Mouse (Mus musculus) erythroblast, embryonic 14.5 days (primary cell): ENCODE measurements around the gene Mars2. TPM values are rescaled to one million over a fixed set of nuclear protein-coding genes. Genes with fewer than 3 reads are reported as not detected.

Experiments used
- H3K27me3 ChIP-seq: 2 replicates; pipeline ENCODE4 v1.6.1; 2012; ENCODE audit warnings: inconsistent platforms; ENCODE audit not compliant: control insufficient read depth
- H3K36me3 ChIP-seq: 2 replicates; pipeline ENCODE4 v1.6.1; 2012; ENCODE audit warnings: mild to moderate bottlenecking, inconsistent platforms; ENCODE audit not compliant: control insufficient read depth
- H3K4me1 ChIP-seq: 2 replicates; pipeline ENCODE4 v1.6.1; 2012; ENCODE audit warnings: inconsistent platforms; ENCODE audit not compliant: control insufficient read depth
- H3K4me3 ChIP-seq: replicated peaks from 2 replicates; pipeline ENCODE3; 2012; ENCODE audit warnings: moderate library complexity, mild to moderate bottlenecking, inconsistent platforms
- H3K9me3 ChIP-seq: 2 replicates; pipeline ENCODE4 v1.6.1; 2012; ENCODE audit warnings: low read length, inconsistent platforms, mixed read lengths; ENCODE audit not compliant: control insufficient read depth
- GATA1 ChIP-seq: IDR thresholded peaks from 2 replicates; pipeline ENCODE4 v1.6.1; 2012; ENCODE audit warnings: low read length, inconsistent platforms, mixed read lengths
- TAL1 ChIP-seq: IDR thresholded peaks from 3 replicates; pipeline ENCODE4 v1.6.1; 2012; ENCODE audit warnings: low read length, inconsistent platforms, mixed read lengths
- polyA plus RNA-seq: library from polyadenylated mRNA; stranded (reverse); fragments of >175 nt; gene quantifications from 2 replicates; pipeline ENCODE4 v1.2.3, GENCODE M21; 2012

Mars2 gene
- polyA plus RNA-seq, 1 experiment: 0.05 TPM

DNA sequence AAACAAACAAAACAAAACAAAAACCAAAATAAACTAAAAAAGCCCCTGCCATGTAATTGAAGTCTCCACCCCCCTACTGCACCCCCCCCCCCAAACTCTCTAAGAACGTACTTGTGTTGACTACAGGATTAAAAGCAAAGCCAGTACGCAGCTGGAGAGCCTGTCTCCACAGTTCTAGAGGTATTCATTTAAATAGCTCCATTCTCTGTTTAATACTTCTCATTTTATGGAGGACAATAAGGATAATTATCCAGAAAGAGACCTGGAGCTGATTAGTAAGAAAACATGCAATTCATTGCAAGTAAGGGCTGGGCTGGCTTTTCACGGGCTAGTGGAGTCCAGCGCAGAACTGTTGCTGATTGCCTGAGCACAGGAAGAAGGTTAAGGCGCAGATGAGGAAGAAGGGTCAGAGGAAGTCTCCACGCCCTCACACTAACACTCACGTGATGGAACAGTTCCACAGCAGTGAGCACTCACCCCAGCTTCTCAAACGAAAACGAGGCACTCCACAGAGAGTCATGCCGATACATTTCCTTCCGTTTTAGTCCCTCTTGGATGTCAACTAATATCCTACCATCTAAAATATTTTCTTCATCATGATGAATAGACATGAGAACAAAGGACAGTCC lies 21.7 kb upstream of the Mars2 start:
- TF ChIP-seq TAL1 (no peak), GATA1 (no peak)
- H3K9me3 ChIP-seq: no peaks in the 10 kb centered on the region
- H3K4me1 ChIP-seq: no peaks in the 10 kb centered on the region
- no peak overlapping the region for H3K4me3 ChIP-seq
- H3K27me3 ChIP-seq: no peaks in the 10 kb centered on the region
- no peaks in the 10 kb centered on the region for H3K36me3 ChIP-seq

DNA sequence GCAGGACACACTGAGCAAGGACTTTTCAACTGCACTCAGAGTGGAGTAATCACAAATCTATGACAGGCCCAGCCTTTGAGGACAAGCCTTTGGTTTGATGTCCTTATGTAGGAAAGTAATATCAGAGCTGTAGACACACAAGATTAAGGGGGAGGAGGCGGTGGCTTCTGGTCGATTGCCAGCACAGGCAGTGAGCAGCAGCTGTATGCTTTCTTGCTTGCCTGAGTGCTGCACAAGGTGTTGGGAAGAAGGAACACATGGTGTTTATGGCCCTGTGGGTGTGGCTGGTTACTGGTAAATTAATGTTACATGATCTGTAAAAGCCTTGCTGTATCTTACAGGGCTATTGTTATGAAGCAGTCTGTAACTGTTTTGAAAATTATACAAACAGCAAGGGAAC lies 19.8 kb upstream of the Mars2 start:
- Histone ChIP-seq H3K36me3 (no peaks in the 10 kb centered on the region), H3K4me1 (no peaks in the 10 kb centered on the region), H3K9me3 (no peaks in the 10 kb centered on the region), H3K4me3 (no peak overlapping the region), H3K27me3 (no peaks in the 10 kb centered on the region)
- TF ChIP-seq TAL1: no peak
- no peak for TF ChIP-seq GATA1

DNA sequence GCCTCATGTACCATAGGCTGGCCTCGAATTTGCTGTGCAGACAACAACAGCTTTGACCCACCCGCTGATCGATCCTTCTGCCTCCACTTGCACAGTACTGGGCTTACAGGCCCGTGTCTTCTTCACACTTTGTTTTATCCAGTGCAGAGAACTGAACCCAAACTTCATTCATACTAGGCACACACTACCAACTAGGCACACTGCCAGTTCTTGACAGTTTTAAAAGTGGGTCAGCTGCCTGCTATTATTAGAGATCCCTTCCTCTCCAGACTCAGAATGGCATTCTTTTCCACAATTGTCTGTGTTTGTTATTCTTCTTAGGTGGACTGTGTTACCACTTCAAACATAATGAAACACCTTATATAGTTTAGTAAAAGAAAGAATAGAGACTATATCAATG lies 15.6 kb upstream of the Mars2 start:
- no peaks in the 10 kb centered on the region for H3K4me1 ChIP-seq
- H3K9me3 ChIP-seq: no peaks in the 10 kb centered on the region
- H3K4me3 ChIP-seq: no peak overlapping the region
- H3K27me3 ChIP-seq: peaks cover 26% of the 10 kb centered on the region
- no peaks in the 10 kb centered on the region for H3K36me3 ChIP-seq
- TF ChIP-seq TAL1 (no peak), GATA1 (no peak)

DNA sequence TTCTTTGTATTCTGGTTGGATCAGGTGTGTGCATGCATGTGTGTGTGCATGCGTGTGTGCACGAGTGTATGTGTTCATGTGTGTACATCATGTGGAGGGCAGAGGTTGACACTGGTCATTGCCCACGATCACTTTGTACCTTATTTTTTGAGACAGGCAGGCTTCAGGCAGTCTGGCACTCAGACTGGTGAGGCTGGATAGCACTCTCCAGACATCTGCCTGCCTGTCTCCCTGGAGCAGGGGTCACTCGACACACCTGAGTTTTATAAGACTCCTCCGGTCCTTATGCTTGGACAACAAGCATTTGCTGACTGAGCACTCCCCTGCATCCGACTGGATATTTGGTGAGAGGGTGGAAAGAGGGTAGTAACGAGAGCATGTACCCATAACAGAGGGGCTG lies 14.0 kb upstream of the Mars2 start:
- H3K9me3 ChIP-seq: no peaks in the 10 kb centered on the region
- H3K27me3 ChIP-seq: peaks cover 42% of the 10 kb centered on the region
- H3K4me3 ChIP-seq: no peak overlapping the region
- TF ChIP-seq GATA1: no peak
- TF ChIP-seq TAL1: no peak
- H3K36me3 ChIP-seq: no peaks in the 10 kb centered on the region
- no peaks in the 10 kb centered on the region for H3K4me1 ChIP-seq

DNA sequence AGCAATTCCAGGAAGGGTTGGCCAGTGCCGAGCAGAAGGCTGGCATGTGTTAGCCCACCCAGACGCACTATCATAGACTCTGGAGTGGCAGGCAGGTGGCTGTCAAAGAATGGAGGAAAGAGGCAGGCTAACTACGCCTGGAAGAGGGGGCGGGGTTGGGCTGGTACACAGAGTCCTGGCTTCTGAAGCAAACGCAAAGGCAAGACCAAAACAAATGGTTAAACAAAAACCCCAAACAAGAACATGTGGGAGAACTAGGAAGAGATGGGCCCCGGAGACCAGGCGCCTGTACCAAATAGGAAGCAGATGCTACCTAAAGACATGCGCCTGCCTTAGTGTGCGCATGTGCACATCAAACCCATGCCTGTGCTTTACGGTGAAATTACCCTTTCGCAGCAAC lies 12.9 kb upstream of the Mars2 start:
- Histone ChIP-seq H3K36me3 (no peaks in the 10 kb centered on the region), H3K4me1 (no peaks in the 10 kb centered on the region), H3K9me3 (no peaks in the 10 kb centered on the region), H3K27me3 (peaks cover 45% of the 10 kb centered on the region), H3K4me3 (no peak overlapping the region)
- TF ChIP-seq TAL1: no peak
- no peak for TF ChIP-seq GATA1

DNA sequence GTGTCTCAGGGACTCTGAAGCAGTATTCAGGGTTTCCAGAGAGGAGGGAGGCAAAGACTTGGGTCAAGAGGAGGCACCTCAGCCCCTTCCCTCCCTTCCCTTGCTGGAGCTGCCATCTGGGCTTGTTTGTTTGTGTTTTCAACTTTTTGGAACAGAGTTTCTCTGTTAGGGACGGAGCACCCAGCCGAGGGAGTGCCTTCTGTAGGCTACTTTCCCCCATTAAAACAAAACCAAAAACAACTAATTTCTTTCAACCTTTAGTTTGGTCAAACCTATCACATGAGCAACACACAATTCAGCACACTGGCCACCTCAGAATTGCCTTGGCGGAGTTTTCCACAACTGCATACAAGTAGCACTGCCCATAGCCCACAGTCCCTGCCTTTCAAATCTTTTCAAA lies 11.6 kb upstream of the Mars2 start:
- H3K27me3 ChIP-seq: peaks cover 48% of the 10 kb centered on the region
- H3K4me3 ChIP-seq: no peak overlapping the region
- H3K9me3 ChIP-seq: no peaks in the 10 kb centered on the region
- no peaks in the 10 kb centered on the region for H3K4me1 ChIP-seq
- TF ChIP-seq GATA1: no peak
- no peak for TF ChIP-seq TAL1
- H3K36me3 ChIP-seq: no peaks in the 10 kb centered on the region

DNA sequence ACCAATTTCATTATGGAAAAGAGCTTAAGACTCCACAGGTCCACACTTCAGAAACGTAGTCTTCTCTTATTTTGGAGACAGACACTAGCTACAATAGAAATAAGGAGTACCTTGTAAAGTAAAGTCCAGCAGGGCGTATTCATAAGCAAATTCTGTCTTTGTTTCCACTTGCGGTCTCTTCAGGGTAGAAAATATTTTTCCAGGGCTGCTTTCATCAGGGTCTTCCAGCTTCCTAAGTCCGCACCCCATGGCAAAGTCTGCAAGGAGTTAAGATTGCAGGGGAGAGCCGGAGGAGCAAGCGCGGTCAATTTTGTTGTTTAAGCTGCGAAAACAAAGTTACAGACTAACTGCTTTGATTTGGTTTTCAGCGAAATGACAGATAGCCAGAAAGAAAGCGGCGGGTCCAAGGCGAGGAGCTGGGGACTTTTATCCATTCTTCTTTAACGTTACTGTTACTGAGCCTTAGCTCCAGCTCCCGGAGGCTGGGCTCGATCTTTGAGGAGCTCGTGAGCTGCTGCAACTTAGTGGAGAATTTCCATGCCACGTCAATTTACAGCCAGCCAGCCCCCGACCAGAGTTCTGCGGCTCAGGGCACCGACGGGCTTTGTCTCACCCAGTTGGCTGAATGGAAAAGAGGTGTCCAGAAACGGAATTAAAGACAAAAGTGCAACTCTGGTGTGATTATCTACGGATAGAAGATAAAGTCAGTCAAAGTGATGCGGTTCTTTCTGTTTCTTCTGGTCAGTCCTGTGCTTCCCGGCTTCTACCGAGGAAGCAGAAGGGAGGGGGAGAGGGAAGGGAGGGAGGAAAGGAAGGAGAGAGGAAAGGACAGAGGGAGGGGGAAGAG lies 10.7 kb upstream of the Mars2 start, which contains the start of gene Rftn2:
Gene Rftn2 (minus strand): TSS at position 772 of the 847 bp plus-strand sequence.
- H3K27me3 ChIP-seq: peaks cover 48% of the 10 kb centered on the region
- no peaks in the 10 kb centered on the region for H3K9me3 ChIP-seq
- H3K4me1 ChIP-seq: no peaks in the 10 kb centered on the region
- TF ChIP-seq GATA1 (no peak), TAL1 (no peak)
- no peak within 1 kb of the TSS for H3K4me3 ChIP-seq
- no peaks in the 10 kb centered on the region for H3K36me3 ChIP-seq

DNA sequence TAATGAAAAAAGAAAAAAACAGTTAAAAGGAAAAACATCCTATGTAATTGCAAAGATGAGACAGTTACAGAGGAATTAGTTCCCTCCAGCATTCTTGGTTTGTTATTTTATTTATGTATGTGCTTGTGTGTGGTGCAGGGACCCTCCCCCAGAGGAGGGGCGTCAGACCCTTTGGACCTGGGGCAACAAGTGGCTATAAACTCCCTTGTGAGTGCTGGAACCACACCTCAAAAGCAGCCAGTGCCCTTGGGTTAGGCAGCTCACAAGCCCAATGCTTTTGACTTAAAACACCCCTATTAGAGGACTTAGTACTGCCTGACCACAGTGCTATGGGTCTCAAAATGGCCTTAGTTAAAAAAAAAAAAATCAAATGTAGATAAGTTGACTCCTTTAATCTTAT lies 9.6 kb upstream of the Mars2 start:
- H3K9me3 ChIP-seq: no peaks in the 10 kb centered on the region
- H3K4me3 ChIP-seq: no peak overlapping the region
- H3K27me3 ChIP-seq: peaks cover 48% of the 10 kb centered on the region
- no peaks in the 10 kb centered on the region for H3K36me3 ChIP-seq
- no peak for TF ChIP-seq TAL1
- H3K4me1 ChIP-seq: no peaks in the 10 kb centered on the region

DNA sequence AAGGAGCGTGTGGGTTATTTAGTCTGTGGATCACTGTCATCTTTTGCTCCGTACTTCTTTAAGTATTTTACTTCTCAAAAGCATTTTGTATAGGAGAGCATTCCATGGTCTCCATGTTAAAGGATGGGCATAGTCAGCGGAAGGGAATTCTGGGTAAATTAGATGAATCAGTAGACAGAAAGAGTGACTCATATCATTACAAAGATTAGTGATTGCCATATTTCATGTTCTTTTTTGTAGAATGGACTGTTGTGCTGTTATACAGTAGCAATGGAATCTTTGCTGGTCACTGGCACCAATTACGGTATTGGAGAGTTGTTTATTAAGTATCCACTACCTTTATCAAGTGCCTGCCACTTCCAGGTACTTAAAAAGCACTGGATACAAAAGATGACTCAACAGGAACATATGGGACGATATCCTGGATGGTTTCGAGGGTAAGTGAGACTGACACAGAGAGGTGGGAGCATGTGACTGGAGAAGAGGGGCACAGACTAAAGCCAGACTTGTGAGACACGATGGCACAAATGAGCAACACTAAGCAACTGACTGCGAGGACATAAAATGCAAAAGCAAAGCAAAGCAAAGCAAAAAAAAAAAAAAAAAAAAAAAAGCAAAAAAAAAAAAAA lies 8.6 kb upstream of the Mars2 start:
- Histone ChIP-seq H3K4me1 (no peaks in the 10 kb centered on the region), H3K27me3 (peaks cover 49% of the 10 kb centered on the region), H3K9me3 (no peaks in the 10 kb centered on the region), H3K4me3 (no peak overlapping the region), H3K36me3 (no peaks in the 10 kb centered on the region)
- TF ChIP-seq TAL1 (no peak), GATA1 (no peak)
